Mouse (Mus musculus): ENCODE data around the gene Gm21969. TPM values are rescaled to one million over a fixed set of nuclear protein-coding genes. Genes with fewer than 3 reads are reported as not detected.

Gm21969 gene
- total RNA-seq, 1 experiment, result 0.09 TPM

- H3K4me1 ChIP-seq (ENCODE audit: control insufficient read depth in 2 of 2, insufficient read depth in 2 of 2, low read length in 2 of 2, poor library complexity in 1 of 2), result peaks cover 2 to 15% of the 10 kb centered on the region in 2 experiments; a peak in 2 of 4 replicates
- no peak overlapping the region for H3K27ac ChIP-seq (ENCODE audit: insufficient read depth, low read depth, low read length, poor library complexity, severe bottlenecking)
- in situ Hi-C loops (cut with MboI; ENCODE audit: low sequenced_read_pairs in 2 of 2, unreplicated experiment in 2 of 2), result no loop called here
Measured at GRCm38 (mm10) chr4:139636373-139636772, 33.4 kb downstream of the Gm21969 start.

GRCm38 (mm10) chr4:139637847-139638246 is 34.9 kb downstream of the Gm21969 start:
- no peak overlapping the region for H3K4me3 ChIP-seq (ENCODE audit: insufficient read depth in 1 of 2, low read depth in 1 of 2, low read length in 2 of 2, poor library complexity in 1 of 2, severe bottlenecking in 1 of 2)
- in situ Hi-C loops (cut with MboI; ENCODE audit: low sequenced_read_pairs in 2 of 2, unreplicated experiment in 2 of 2), result no loop called here
- H3K9ac ChIP-seq (ENCODE audit: insufficient read depth, low read depth, low read length, poor library complexity, severe bottlenecking), result no peak overlapping the region
- DNase-seq (ENCODE audit: low read depth, low spot score), result no peak
- H3K36me3 ChIP-seq (ENCODE audit: control insufficient read depth, insufficient read depth, low read length, poor library complexity, severe bottlenecking), result peaks cover 23% of the 10 kb centered on the region
- H3K4me1 ChIP-seq (ENCODE audit: control insufficient read depth in 2 of 2, insufficient read depth in 2 of 2, low read length in 2 of 2, poor library complexity in 1 of 2), result peaks cover 0 to 22% of the 10 kb centered on the region in 2 experiments; a peak in 2 of 4 replicates
- H3K27ac ChIP-seq (ENCODE audit: insufficient read depth, low read depth, low read length, poor library complexity, severe bottlenecking), result no peak overlapping the region
- no peaks in the 10 kb centered on the region for H3K9me3 ChIP-seq (ENCODE audit: control insufficient read depth, insufficient read depth, low read depth, low read length)
- TF ChIP-seq HCFC1 (IDR thresholded peaks at IDR 0.05; ENCODE audit: borderline replicate concordance, insufficient read depth, low read length), result no peak
- TF ChIP-seq MAFK (IDR thresholded peaks at IDR 0.05; ENCODE audit: insufficient read depth, low read depth, low read length), result no peak
- TF ChIP-seq ZC3H11A (IDR thresholded peaks at IDR 0.05; ENCODE audit: borderline replicate concordance, low read depth, low read length), result no peak
- TF ChIP-seq ZNF384 (IDR thresholded peaks at IDR 0.05; ENCODE audit: low read depth, low read length), result no peak
- TF ChIP-seq CHD2 (IDR thresholded peaks at IDR 0.05; ENCODE audit: low read depth, low read length), result no peak

More at GRCm38 (mm10) chr4:139636373-139636772, 33.4 kb downstream of the Gm21969 start:
- DNase-seq (ENCODE audit: low read depth, low spot score), result peak; percentile 49
- H3K4me3 ChIP-seq (ENCODE audit: insufficient read depth in 1 of 2, low read depth in 1 of 2, low read length in 2 of 2, poor library complexity in 1 of 2, severe bottlenecking in 1 of 2), result no peak overlapping the region
- no peak overlapping the region for H3K9ac ChIP-seq (ENCODE audit: insufficient read depth, low read depth, low read length, poor library complexity, severe bottlenecking)
- TF ChIP-seq CHD2 (IDR thresholded peaks at IDR 0.05; ENCODE audit: low read depth, low read length) (no peak), ZC3H11A (IDR thresholded peaks at IDR 0.05; ENCODE audit: borderline replicate concordance, low read depth, low read length) (peak; percentile 72; the same call in 1 of the 2 replicates)
- peaks cover 19% of the 10 kb centered on the region for H3K36me3 ChIP-seq (ENCODE audit: control insufficient read depth, insufficient read depth, low read length, poor library complexity, severe bottlenecking)
- no peaks in the 10 kb centered on the region for H3K9me3 ChIP-seq (ENCODE audit: control insufficient read depth, insufficient read depth, low read depth, low read length)

GRCm38 (mm10) chr4:139638356-139638755 is 35.4 kb downstream of the Gm21969 start:
- no peak overlapping the region for H3K9ac ChIP-seq (ENCODE audit: insufficient read depth, low read depth, low read length, poor library complexity, severe bottlenecking)
- TF ChIP-seq ZC3H11A (IDR thresholded peaks at IDR 0.05; ENCODE audit: borderline replicate concordance, low read depth, low read length) (no peak), CHD2 (IDR thresholded peaks at IDR 0.05; ENCODE audit: low read depth, low read length) (no peak), ZNF384 (IDR thresholded peaks at IDR 0.05; ENCODE audit: low read depth, low read length) (no peak), HCFC1 (IDR thresholded peaks at IDR 0.05; ENCODE audit: borderline replicate concordance, insufficient read depth, low read length) (no peak), MAFK (IDR thresholded peaks at IDR 0.05; ENCODE audit: insufficient read depth, low read depth, low read length) (no peak)
- peaks cover 27% of the 10 kb centered on the region for H3K36me3 ChIP-seq (ENCODE audit: control insufficient read depth, insufficient read depth, low read length, poor library complexity, severe bottlenecking)
- in situ Hi-C loops (cut with MboI; ENCODE audit: low sequenced_read_pairs in 2 of 2, unreplicated experiment in 2 of 2), result no loop called here
- H3K9me3 ChIP-seq (ENCODE audit: control insufficient read depth, insufficient read depth, low read depth, low read length), result no peaks in the 10 kb centered on the region
- H3K4me3 ChIP-seq (ENCODE audit: insufficient read depth in 1 of 2, low read depth in 1 of 2, low read length in 2 of 2, poor library complexity in 1 of 2, severe bottlenecking in 1 of 2), result no peak overlapping the region
- H3K27ac ChIP-seq (ENCODE audit: insufficient read depth, low read depth, low read length, poor library complexity, severe bottlenecking), result no peak overlapping the region
- no peak for DNase-seq (ENCODE audit: low read depth, low spot score)
- peaks cover 0 to 26% of the 10 kb centered on the region in 2 experiments; a peak in 2 of 4 replicates for H3K4me1 ChIP-seq (ENCODE audit: control insufficient read depth in 2 of 2, insufficient read depth in 2 of 2, low read length in 2 of 2, poor library complexity in 1 of 2)

DNA sequence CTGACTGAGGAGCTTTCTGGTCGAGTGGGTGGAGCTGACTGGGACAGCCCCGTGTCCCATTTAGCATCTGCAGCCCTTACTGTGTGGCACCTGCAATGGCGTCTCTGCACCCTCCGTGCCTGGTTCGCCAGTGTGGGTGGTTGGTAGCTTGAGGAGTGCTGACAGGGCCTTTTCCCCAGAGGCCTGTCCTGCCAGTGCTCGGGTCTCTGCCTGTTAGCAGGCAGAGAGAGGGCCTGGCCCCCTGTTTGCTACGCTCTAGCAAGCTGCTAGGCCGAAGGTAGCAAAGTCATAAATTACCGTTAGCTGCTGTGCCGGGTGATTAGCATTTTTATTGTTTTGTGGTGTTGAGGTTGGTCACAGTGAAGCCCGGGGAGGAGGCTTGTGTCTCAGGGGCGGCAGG is 36.8 kb downstream of the Gm21969 start:
- H3K36me3 ChIP-seq (ENCODE audit: control insufficient read depth, insufficient read depth, low read length, poor library complexity, severe bottlenecking), result peaks cover 36% of the 10 kb centered on the region
- peaks cover 0 to 31% of the 10 kb centered on the region in 2 experiments; a peak in 2 of 4 replicates for H3K4me1 ChIP-seq (ENCODE audit: control insufficient read depth in 2 of 2, insufficient read depth in 2 of 2, low read length in 2 of 2, poor library complexity in 1 of 2)
- H3K9ac ChIP-seq (ENCODE audit: insufficient read depth, low read depth, low read length, poor library complexity, severe bottlenecking), result no peak overlapping the region
- H3K9me3 ChIP-seq (ENCODE audit: control insufficient read depth, insufficient read depth, low read depth, low read length), result no peaks in the 10 kb centered on the region
- no peak overlapping the region for H3K27ac ChIP-seq (ENCODE audit: insufficient read depth, low read depth, low read length, poor library complexity, severe bottlenecking)
- in situ Hi-C loops (cut with MboI; ENCODE audit: low sequenced_read_pairs in 2 of 2, unreplicated experiment in 2 of 2), result loop anchor here in 1 of 2 experiments (5.0 kb wide), 1 partner anchor 218 kb away; no protein-coding TSS in a partner anchor
- H3K4me3 ChIP-seq (ENCODE audit: insufficient read depth in 1 of 2, low read depth in 1 of 2, low read length in 2 of 2, poor library complexity in 1 of 2, severe bottlenecking in 1 of 2), result no peak overlapping the region
- TF ChIP-seq HCFC1 (IDR thresholded peaks at IDR 0.05; ENCODE audit: borderline replicate concordance, insufficient read depth, low read length) (no peak), ZNF384 (IDR thresholded peaks at IDR 0.05; ENCODE audit: low read depth, low read length) (no peak), CHD2 (IDR thresholded peaks at IDR 0.05; ENCODE audit: low read depth, low read length) (no peak), ZC3H11A (IDR thresholded peaks at IDR 0.05; ENCODE audit: borderline replicate concordance, low read depth, low read length) (no peak), MAFK (IDR thresholded peaks at IDR 0.05; ENCODE audit: insufficient read depth, low read depth, low read length) (no peak)
- no peak for DNase-seq (ENCODE audit: low read depth, low spot score)

DNA sequence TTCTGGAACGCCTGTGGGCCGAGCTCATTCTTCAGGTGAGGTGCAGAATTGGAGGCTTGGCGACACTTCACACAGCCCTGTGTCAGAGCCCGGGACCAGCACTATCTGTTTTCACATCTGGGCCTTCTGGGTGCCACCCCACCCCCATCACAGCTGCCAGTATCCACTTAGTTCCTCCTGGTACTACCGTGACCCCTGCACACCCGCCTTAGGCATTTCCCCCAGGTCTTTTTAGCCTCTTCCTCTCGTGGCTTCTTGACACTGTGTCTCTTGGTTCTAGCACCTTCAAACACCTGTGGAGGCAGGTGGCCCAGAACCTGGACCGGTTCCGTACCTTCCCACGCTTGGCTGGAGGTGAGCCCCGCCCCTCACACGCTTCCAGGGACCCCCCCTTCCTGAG is 37.3 kb downstream of the Gm21969 start:
- no peak for DNase-seq (ENCODE audit: low read depth, low spot score)
- TF ChIP-seq HCFC1 (IDR thresholded peaks at IDR 0.05; ENCODE audit: borderline replicate concordance, insufficient read depth, low read length) (no peak), CHD2 (IDR thresholded peaks at IDR 0.05; ENCODE audit: low read depth, low read length) (no peak), ZNF384 (IDR thresholded peaks at IDR 0.05; ENCODE audit: low read depth, low read length) (no peak), ZC3H11A (IDR thresholded peaks at IDR 0.05; ENCODE audit: borderline replicate concordance, low read depth, low read length) (no peak), MAFK (IDR thresholded peaks at IDR 0.05; ENCODE audit: insufficient read depth, low read depth, low read length) (no peak)
- H3K36me3 ChIP-seq (ENCODE audit: control insufficient read depth, insufficient read depth, low read length, poor library complexity, severe bottlenecking), result peaks cover 40% of the 10 kb centered on the region
- peaks cover 0 to 31% of the 10 kb centered on the region in 2 experiments; a peak in 2 of 4 replicates for H3K4me1 ChIP-seq (ENCODE audit: control insufficient read depth in 2 of 2, insufficient read depth in 2 of 2, low read length in 2 of 2, poor library complexity in 1 of 2)
- no peaks in the 10 kb centered on the region for H3K9me3 ChIP-seq (ENCODE audit: control insufficient read depth, insufficient read depth, low read depth, low read length)
- H3K9ac ChIP-seq (ENCODE audit: insufficient read depth, low read depth, low read length, poor library complexity, severe bottlenecking), result no peak overlapping the region
- no peak overlapping the region for H3K4me3 ChIP-seq (ENCODE audit: insufficient read depth in 1 of 2, low read depth in 1 of 2, low read length in 2 of 2, poor library complexity in 1 of 2, severe bottlenecking in 1 of 2)
- H3K27ac ChIP-seq (ENCODE audit: insufficient read depth, low read depth, low read length, poor library complexity, severe bottlenecking), result no peak overlapping the region
- in situ Hi-C loops (cut with MboI; ENCODE audit: low sequenced_read_pairs in 2 of 2, unreplicated experiment in 2 of 2), result loop anchor here in 1 of 2 experiments (5.0 kb wide), 1 partner anchor 217 kb away; no protein-coding TSS in a partner anchor
